Mouse (Mus musculus): ENCODE data around the gene Mb21d2.

The Mb21d2 gene

GRCm38 (mm10) chr16:28863616-28864015 is 65.9 kb downstream of the Mb21d2 start:
- no peak for DNase-seq (ENCODE audit: inconsistent ontology term)

- DNase-seq (ENCODE audit: inconsistent ontology term): no peak
Measured at GRCm38 (mm10) chr16:28862093-28862492, 67.4 kb downstream of the Mb21d2 start.

GRCm38 (mm10) chr16:28859678-28860077 is 69.8 kb downstream of the Mb21d2 start:
- DNase-seq (ENCODE audit: inconsistent ontology term): peak; percentile 16

GRCm38 (mm10) chr16:28859009-28859288 is 70.5 kb downstream of the Mb21d2 start:
- DNase-seq (ENCODE audit: inconsistent ontology term): no peak

GRCm38 (mm10) chr16:28858210-28859008 is 71.1 kb downstream of the Mb21d2 start:
- peak; percentile 22 for DNase-seq (ENCODE audit: inconsistent ontology term)

GRCm38 (mm10) chr16:28851409-28851821 is 78.1 kb downstream of the Mb21d2 start:
- peak; percentile 94 for DNase-seq (ENCODE audit: inconsistent ontology term)

GRCm38 (mm10) chr16:28850881-28851280 is 78.6 kb downstream of the Mb21d2 start:
- DNase-seq (ENCODE audit: inconsistent ontology term): no peak

GRCm38 (mm10) chr16:28846123-28846522 is 83.3 kb downstream of the Mb21d2 start:
- DNase-seq (ENCODE audit: inconsistent ontology term): no peak

- DNase-seq (ENCODE audit: inconsistent ontology term): no peak
Measured at GRCm38 (mm10) chr16:28845336-28845735, 84.1 kb downstream of the Mb21d2 start.

- peak; percentile 62 for DNase-seq (ENCODE audit: inconsistent ontology term)
Measured at GRCm38 (mm10) chr16:28841102-28841501, 88.4 kb downstream of the Mb21d2 start.

GRCm38 (mm10) chr16:28840075-28840974 is 89.1 kb downstream of the Mb21d2 start:
- peak; percentile 50 for DNase-seq (ENCODE audit: inconsistent ontology term)

GRCm38 (mm10) chr16:28839575-28839974 is 89.9 kb downstream of the Mb21d2 start:
- peak; percentile 12 for DNase-seq (ENCODE audit: inconsistent ontology term)

- peak; percentile 17 for DNase-seq (ENCODE audit: inconsistent ontology term)
Measured at GRCm38 (mm10) chr16:28838016-28838415, 91.5 kb downstream of the Mb21d2 start.

- DNase-seq (ENCODE audit: inconsistent ontology term): peak; percentile 70
Measured at GRCm38 (mm10) chr16:28832085-28832635, 97.3 kb downstream of the Mb21d2 start.

GRCm38 (mm10) chr16:28829263-28829955 is 100.1 kb downstream of the Mb21d2 start:
- no peak for DNase-seq (ENCODE audit: inconsistent ontology term)

- DNase-seq (ENCODE audit: inconsistent ontology term): no peak
Measured at GRCm38 (mm10) chr16:28824781-28825180, 104.7 kb downstream of the Mb21d2 start.

- no peak for DNase-seq (ENCODE audit: inconsistent ontology term)
Measured at GRCm38 (mm10) chr16:28821774-28822173, 107.7 kb downstream of the Mb21d2 start.

GRCm38 (mm10) chr16:28818749-28819285 is 110.7 kb downstream of the Mb21d2 start:
- no peak for DNase-seq (ENCODE audit: inconsistent ontology term)

- no peak for DNase-seq (ENCODE audit: inconsistent ontology term)
Measured at GRCm38 (mm10) chr16:28813290-28813689, 116.2 kb downstream of the Mb21d2 start.

GRCm38 (mm10) chr16:28809089-28809488 is 120.4 kb downstream of the Mb21d2 start:
- DNase-seq (ENCODE audit: inconsistent ontology term): no peak

GRCm38 (mm10) chr16:28793115-28793514 is 136.4 kb downstream of the Mb21d2 start:
- DNase-seq (ENCODE audit: inconsistent ontology term): peak; percentile 28

Measured in Muller cell, postnatal 12 days (primary cell).